Mouse (Mus musculus) megakaryocyte, embryonic 14.5 days (primary cell): ENCODE results near the gene Sdf2l1.

Experiments
- FLI1 ChIP-seq: IDR thresholded peaks from 2 replicates; pipeline ENCODE4 v1.6.1; 2012; ENCODE audit warnings: low read length, inconsistent platforms, mixed read lengths
- GATA1 ChIP-seq: IDR thresholded peaks from 3 replicates; pipeline ENCODE4 v1.6.1; 2012; ENCODE audit warnings: mixed read lengths, low read length, inconsistent platforms, borderline replicate concordance

DNA sequence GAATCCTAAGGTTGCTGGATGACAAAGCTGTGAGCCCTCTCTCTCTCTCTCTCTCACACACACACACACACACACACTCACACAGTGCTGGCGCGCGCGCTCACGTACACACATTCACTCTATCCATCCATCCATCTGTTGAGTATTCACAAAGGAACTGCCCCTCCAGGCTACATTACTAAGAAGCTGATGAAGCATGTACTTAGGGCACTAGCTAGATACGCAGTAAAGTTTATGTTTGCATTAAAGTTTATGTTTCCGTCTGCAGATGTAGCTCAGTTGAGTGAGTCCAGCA, 670 bp upstream of the Sdf2l1 start:
- TF ChIP-seq FLI1 (no peak), GATA1 (no peak)
